Mouse (Mus musculus) limb, embryonic 15.5 days (tissue): ENCODE measurements around the gene Gne. TPM values are rescaled to one million over a fixed set of nuclear protein-coding genes. Genes with fewer than 3 reads are reported as not detected.

Source experiments
- ATAC-seq: fragments of 200-750 bp; cut with Nextera tagmentation; 2 replicates; pipeline ENCODE4 v1.8.0; 2017; ENCODE audit warnings: low read depth, moderate TSS enrichment; ENCODE audit not compliant: insufficient number of reproducible peaks, low FRiP score, low TSS enrichment
- H3K27ac ChIP-seq: fragments of 300-500 bp; sonication (generic); 2 replicates; pipeline ENCODE4 v1.5.1; 2015; ENCODE audit warnings: moderate library complexity, mild to moderate bottlenecking, inconsistent platforms
- H3K27me3 ChIP-seq: fragments of 300-500 bp; sonication (generic); 2 replicates; pipeline ENCODE4 v1.6.1; 2015; ENCODE audit warnings: inconsistent platforms
- H3K36me3 ChIP-seq: fragments of 300-500 bp; sonication (generic); 2 replicates; pipeline ENCODE4 v1.6.1; 2015; ENCODE audit warnings: inconsistent platforms
- H3K4me1 ChIP-seq: fragments of 300-500 bp; sonication (generic); 2 replicates; pipeline ENCODE4 v1.6.1; 2015; ENCODE audit warnings: inconsistent platforms
- H3K4me2 ChIP-seq: fragments of 300-500 bp; sonication (generic); 2 replicates; pipeline ENCODE4 v1.6.1; 2015; ENCODE audit warnings: mild to moderate bottlenecking, inconsistent platforms
- H3K4me3 ChIP-seq: fragments of 300-500 bp; sonication (generic); 2 replicates; pipeline ENCODE4 v1.5.1; 2015; ENCODE audit warnings: mild to moderate bottlenecking, inconsistent platforms
- H3K9ac ChIP-seq: fragments of 300-500 bp; sonication (generic); 2 replicates; pipeline ENCODE4 v1.6.1; 2015; ENCODE audit warnings: inconsistent platforms
- H3K9me3 ChIP-seq: fragments of 300-500 bp; sonication (generic); 2 replicates; pipeline ENCODE4 v1.6.1; 2016; ENCODE audit warnings: inconsistent platforms
- WGBS: fragments of 180-500 bp; shearing (Covaris S2); methylation state at CpG from one replicate; pipeline ENCODE4 v1.1.7; 2015; 5-methylcytosine and 5-hydroxymethylcytosine counted together
- polyA plus RNA-seq: library from polyadenylated mRNA; unstranded; fragments of >200 nt; fragmentation: Nextera tagmentation; extraction: Ambion mirVana; gene quantifications from 2 replicates; pipeline ENCODE4 v1.2.1, GENCODE M21; 2015

Gene Gne
- polyA plus RNA-seq, 1 experiment from 2014 or later: 26.2 TPM

DNA sequence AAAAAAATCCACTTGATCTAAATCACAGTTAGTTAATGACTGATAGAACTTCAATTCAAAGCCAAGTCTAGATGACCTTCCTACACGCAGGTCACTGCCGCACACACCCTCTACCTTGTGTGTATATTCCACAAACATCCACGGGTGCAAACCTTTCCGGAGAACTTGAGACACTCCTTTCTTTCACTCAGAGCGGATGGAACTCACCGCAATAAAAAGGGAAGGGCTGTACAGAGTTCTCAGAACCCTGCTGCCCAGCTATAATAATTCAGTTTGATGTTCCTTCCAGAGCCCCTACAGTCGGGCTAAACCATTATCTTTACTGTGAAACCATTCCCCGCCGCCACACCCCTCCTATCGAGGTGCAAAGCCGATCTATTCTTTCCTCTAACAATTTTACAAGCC lies 12.2 kb downstream of the Gne start:
- Histone ChIP-seq H3K36me3 (no peaks in the 10 kb centered on the region), H3K27ac (peak overlapping the region; percentile 75; the same call in 1 of the 2 replicates), H3K4me3 (peak overlapping the region; percentile 90), H3K4me1 (peaks cover 17% of the 10 kb centered on the region), H3K9ac (peak overlapping the region; percentile 62), H3K9me3 (no peaks in the 10 kb centered on the region), H3K27me3 (no peaks in the 10 kb centered on the region), H3K4me2 (peak overlapping the region; percentile 82)
- WGBS: 8% methylated on average over 11 of the region's 11 CpGs
- no peak for ATAC-seq

- no peaks in the 10 kb centered on the region for H3K36me3 ChIP-seq
- H3K4me1 ChIP-seq: peaks cover 18% of the 10 kb centered on the region
- no peak overlapping the region for H3K27ac ChIP-seq
- H3K27me3 ChIP-seq: no peaks in the 10 kb centered on the region
- no peak for ATAC-seq
- WGBS: 78% methylated on average over 4 of the region's 4 CpGs
- H3K4me3 ChIP-seq: no peak overlapping the region
- 0 out of 2 replicates have a peak overlapping the region, but pooled peaks have one; percentile 82 for H3K4me2 ChIP-seq
- H3K9me3 ChIP-seq: no peaks in the 10 kb centered on the region
- no peak overlapping the region for H3K9ac ChIP-seq
Measured at GRCm38 (mm10) chr4:44070641-44071040, 13.3 kb downstream of the Gne start.

DNA sequence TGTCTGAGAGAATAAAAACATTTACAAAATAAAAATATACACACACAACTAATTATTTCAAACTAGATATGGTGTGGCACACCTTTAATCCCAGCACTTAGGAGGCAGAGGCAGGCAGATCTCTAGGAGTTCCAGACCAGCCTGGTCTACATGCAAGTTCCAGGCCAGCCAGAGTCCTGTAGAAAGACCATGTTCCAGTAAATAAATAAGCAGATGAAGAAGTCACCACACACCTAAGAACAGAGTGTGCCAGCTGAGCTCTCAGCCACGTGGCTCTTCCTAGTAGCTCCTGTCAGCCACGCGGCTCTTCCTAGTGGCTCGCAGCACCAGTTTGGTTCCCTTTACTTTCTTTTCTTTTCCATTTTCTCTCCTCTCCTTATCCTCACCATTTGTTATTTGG lies 14.6 kb downstream of the Gne start:
- Histone ChIP-seq H3K36me3 (no peaks in the 10 kb centered on the region), H3K4me1 (peaks cover 22% of the 10 kb centered on the region), H3K27ac (no peak overlapping the region), H3K9ac (no peak overlapping the region), H3K4me2 (no peak overlapping the region), H3K4me3 (no peak overlapping the region), H3K27me3 (no peaks in the 10 kb centered on the region), H3K9me3 (no peaks in the 10 kb centered on the region)
- ATAC-seq: no peak
- WGBS: 94% methylated on average over 4 of the region's 4 CpGs

- no peak for ATAC-seq
- no peak overlapping the region for H3K4me2 ChIP-seq
- WGBS: 66% methylated on average over 9 of the region's 9 CpGs
- H3K27ac ChIP-seq: no peak overlapping the region
- no peaks in the 10 kb centered on the region for H3K9me3 ChIP-seq
- no peak overlapping the region for H3K4me3 ChIP-seq
- peaks cover 22% of the 10 kb centered on the region for H3K4me1 ChIP-seq
- H3K9ac ChIP-seq: no peak overlapping the region
- H3K36me3 ChIP-seq: no peaks in the 10 kb centered on the region
- H3K27me3 ChIP-seq: no peaks in the 10 kb centered on the region
Measured at GRCm38 (mm10) chr4:44068736-44069135, 15.2 kb downstream of the Gne start.

DNA sequence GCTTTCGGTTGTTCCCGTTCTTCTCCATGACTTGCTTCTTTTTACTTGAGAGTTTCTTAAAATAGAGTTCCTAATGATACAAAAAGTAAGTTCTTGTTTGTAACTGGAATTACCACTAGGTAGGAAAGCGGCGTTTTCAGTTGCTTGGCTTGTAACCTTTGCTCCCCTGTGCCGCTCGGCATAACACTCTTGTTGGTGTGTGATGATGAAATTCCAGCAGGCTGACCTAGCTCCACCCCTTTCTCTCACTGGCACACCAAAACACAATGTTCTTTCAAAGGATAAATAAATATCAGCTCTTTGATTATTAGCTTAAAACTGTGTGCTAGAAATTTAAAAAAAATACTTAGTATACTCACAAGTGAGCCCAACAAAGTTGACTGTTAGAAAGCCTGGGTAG lies 17.1 kb downstream of the Gne start:
- Histone ChIP-seq H3K27ac (no peak overlapping the region), H3K4me3 (no peak overlapping the region), H3K4me1 (peaks cover 18% of the 10 kb centered on the region), H3K9me3 (no peaks in the 10 kb centered on the region), H3K4me2 (no peak overlapping the region), H3K9ac (no peak overlapping the region), H3K36me3 (peaks cover 8% of the 10 kb centered on the region), H3K27me3 (no peaks in the 10 kb centered on the region)
- 84% methylated on average over 6 of the region's 6 CpGs for WGBS
- ATAC-seq: no peak

DNA sequence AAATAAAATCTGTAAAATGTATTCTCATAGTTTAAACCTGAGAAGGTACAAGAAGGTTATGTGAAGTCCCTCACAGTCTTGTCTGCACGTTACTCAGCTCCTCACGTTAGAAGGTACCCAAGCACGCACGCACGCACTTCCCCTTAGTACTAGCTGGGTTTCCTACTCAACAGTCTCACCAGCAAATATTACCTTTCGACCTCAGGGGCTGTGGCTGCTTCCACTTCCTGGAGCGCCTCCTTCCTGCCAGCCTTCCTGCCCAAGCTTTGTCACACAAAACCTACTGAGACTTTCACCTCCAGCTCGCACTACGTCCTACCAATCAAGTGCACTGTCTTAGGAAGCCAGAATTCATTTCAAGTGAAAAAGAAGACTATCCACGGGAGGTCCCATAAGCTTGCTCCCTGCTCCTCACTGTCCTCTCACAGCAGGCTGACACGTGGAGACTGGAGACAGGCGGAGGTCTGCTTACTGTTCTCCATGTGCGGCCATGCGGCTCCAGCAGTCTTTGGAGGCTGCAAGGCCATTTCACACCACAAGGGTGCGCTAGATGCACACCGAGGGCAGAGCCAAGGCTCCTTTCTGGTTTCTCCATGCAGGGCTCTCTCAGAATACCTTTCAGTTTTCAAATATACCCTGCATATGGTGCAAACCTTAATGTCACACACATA lies 18.5 kb downstream of the Gne start:
- 33% methylated on average over 16 of the region's 16 CpGs for WGBS
- Histone ChIP-seq H3K4me3 (no peak overlapping the region), H3K9ac (no peak overlapping the region), H3K36me3 (peaks cover 8% of the 10 kb centered on the region), H3K9me3 (no peaks in the 10 kb centered on the region), H3K4me2 (no peak overlapping the region), H3K27me3 (no peaks in the 10 kb centered on the region), H3K27ac (no peak overlapping the region), H3K4me1 (0 out of 2 replicates have a peak, but pooled peaks cover 5% of the 10 kb centered on the region)
- no peak for ATAC-seq

- Histone ChIP-seq H3K27me3 (no peaks in the 10 kb centered on the region), H3K4me1 (0 out of 2 replicates have a peak, but pooled peaks cover 5% of the 10 kb centered on the region), H3K4me3 (no peak overlapping the region), H3K9me3 (no peaks in the 10 kb centered on the region), H3K4me2 (no peak overlapping the region), H3K36me3 (peaks cover 21% of the 10 kb centered on the region), H3K27ac (no peak overlapping the region), H3K9ac (no peak overlapping the region)
- 85% methylated on average over 14 of the region's 14 CpGs for WGBS
- no peak for ATAC-seq
Measured at GRCm38 (mm10) chr4:44062816-44063215, 21.2 kb downstream of the Gne start.

GRCm38 (mm10) chr4:44062062-44062461 lies 21.9 kb downstream of the Gne start:
- Histone ChIP-seq H3K4me1 (0 out of 2 replicates have a peak, but pooled peaks cover 5% of the 10 kb centered on the region), H3K9me3 (no peaks in the 10 kb centered on the region), H3K36me3 (peaks cover 21% of the 10 kb centered on the region), H3K27ac (no peak overlapping the region), H3K9ac (no peak overlapping the region), H3K4me2 (no peak overlapping the region), H3K4me3 (no peak overlapping the region), H3K27me3 (no peaks in the 10 kb centered on the region)
- no peak for ATAC-seq
- WGBS: 61% methylated on average over 9 of the region's 9 CpGs

DNA sequence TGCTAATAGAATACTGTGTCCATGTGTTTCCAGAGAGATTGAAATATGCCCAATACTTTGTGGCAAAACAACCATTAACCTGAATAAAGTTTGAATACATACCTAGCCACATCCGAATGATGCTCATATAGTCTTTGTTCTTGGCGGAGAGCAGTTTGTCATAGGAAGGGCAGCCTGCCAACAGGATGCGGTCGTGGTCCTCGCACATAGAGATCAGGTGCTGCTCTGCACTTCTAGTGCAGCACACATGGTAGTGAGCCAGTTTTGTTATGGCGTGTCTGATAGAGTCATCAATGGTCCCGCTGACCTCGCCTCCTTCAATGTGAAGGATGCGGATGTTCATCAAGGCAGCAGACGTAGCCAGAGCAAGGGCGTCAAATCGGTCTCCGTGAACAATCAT lies 24.3 kb downstream of the Gne start:
- Histone ChIP-seq H3K9ac (no peak overlapping the region), H3K36me3 (peaks cover 26% of the 10 kb centered on the region), H3K4me1 (no peaks in the 10 kb centered on the region), H3K4me2 (no peak overlapping the region), H3K27me3 (no peaks in the 10 kb centered on the region), H3K9me3 (no peaks in the 10 kb centered on the region), H3K4me3 (no peak overlapping the region), H3K27ac (no peak overlapping the region)
- ATAC-seq: no peak
- 92% methylated on average over 13 of the region's 13 CpGs for WGBS

DNA sequence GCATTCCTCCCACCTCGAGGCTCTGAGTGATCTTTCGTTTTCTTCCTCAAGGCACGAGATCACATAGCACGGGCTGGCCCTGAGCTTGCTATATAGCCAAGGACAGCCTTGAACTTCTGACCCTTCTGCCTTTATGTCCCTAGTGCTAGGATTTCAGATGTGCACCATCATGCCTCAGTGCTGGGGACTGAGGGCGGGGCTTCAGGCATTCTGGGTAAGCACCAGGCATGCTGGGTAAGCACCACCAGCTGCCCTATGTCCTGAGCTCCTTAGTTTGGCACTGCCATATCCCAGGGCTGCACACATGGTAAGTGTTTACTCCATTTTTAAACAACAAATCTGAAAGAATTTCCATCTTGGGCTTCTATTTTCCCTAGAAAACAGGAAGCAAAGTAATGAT lies 34.2 kb downstream of the Gne start:
- Histone ChIP-seq H3K4me3 (no peak overlapping the region), H3K4me2 (no peak overlapping the region), H3K4me1 (no peaks in the 10 kb centered on the region), H3K9me3 (no peaks in the 10 kb centered on the region), H3K27ac (no peak overlapping the region), H3K36me3 (peaks cover 53% of the 10 kb centered on the region), H3K27me3 (no peaks in the 10 kb centered on the region), H3K9ac (no peak overlapping the region)
- ATAC-seq: no peak
- WGBS: 84% methylated on average over 5 of the region's 5 CpGs

- ATAC-seq: no peak
- Histone ChIP-seq H3K27me3 (no peaks in the 10 kb centered on the region), H3K36me3 (peaks cover 63% of the 10 kb centered on the region), H3K4me3 (no peak overlapping the region), H3K4me1 (no peaks in the 10 kb centered on the region), H3K27ac (no peak overlapping the region), H3K9me3 (no peaks in the 10 kb centered on the region), H3K9ac (no peak overlapping the region), H3K4me2 (no peak overlapping the region)
- 77% methylated on average over 5 of the region's 5 CpGs for WGBS
Measured at GRCm38 (mm10) chr4:44046066-44046465, 37.9 kb downstream of the Gne start.

DNA sequence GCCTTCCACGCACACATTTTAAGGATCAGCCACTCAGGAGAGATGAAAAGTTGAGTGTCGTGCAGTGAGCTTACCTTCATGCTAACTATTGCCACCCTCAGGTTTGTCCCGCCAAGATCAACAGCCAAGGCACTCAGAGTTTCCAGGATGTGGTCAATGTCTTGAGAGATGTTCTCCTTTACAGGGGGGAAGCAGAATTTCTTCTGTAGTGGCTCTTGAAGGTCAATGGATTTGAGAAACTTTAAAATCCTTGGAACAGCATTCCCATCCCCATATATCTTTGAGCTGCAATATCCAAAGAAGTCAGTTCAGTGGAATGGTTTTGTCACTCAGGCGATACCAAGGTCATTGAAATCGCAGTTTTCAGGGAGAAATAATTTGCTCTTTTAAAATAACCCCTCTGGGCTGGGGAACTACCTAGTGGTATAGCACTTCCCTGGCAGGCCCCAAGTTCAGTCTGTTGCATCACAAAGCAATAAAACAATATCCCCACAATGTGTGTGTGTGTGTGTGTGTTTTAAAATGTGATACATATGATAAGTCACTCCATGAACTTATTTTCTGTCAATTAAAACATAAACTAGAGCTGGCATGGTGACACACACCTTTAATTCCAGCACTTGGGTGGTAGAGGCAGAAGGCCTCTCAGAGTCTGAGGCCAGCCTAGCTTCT lies 39.2 kb downstream of the Gne start:
- ATAC-seq: no peak
- WGBS: 94% methylated on average over 5 of the region's 5 CpGs
- no peak overlapping the region for H3K4me3 ChIP-seq

More for the DNA sequence above, 39.2 kb downstream of the Gne start:
- Histone ChIP-seq H3K4me1 (no peaks in the 10 kb centered on the region), H3K36me3 (peaks cover 68% of the 10 kb centered on the region), H3K9ac (no peak overlapping the region), H3K9me3 (no peaks in the 10 kb centered on the region), H3K27ac (no peak overlapping the region), H3K4me2 (no peak overlapping the region), H3K27me3 (no peaks in the 10 kb centered on the region)
